Mouse (Mus musculus): Measurements from ENCODE around the gene Haao.

DNA sequence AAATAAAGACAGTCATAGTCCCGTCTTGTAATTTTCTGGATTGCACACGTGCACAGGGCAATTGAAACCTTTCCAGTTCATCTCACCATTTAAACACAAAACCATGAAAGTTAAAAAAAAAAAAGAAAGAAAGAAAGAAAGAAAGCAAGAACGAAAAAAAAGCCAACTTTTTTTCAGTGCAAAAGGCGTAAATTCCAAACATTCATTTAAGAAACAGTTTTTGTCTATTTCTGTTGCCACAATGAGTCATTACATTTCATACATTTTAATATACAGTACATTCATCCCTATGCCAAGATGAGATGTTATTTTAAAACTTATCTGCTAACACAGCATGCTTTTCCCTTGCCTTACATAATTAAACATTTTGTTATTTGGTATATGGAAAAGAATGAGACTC, 11.9 kb upstream of the Haao start:
- no peak for TF ChIP-seq POLR2A (IDR thresholded peaks at IDR 0.05; ENCODE audit: extremely low read depth, insufficient read depth, low read length)
- no peak for TF ChIP-seq CTCF (IDR thresholded peaks at IDR 0.05; ENCODE audit: low read depth, low read length)
